Mouse (Mus musculus) gonadal fat pad, adult 2 months (tissue): ENCODE results near the gene Gpr155. TPM values are rescaled to one million over a fixed set of nuclear protein-coding genes. Genes with fewer than 3 reads are reported as not detected.

Experiments used
- DNase-seq: peaks from one replicate; pipeline ENCODE4 v3.0.0-alpha.2; 2012; ENCODE audit warnings: low read depth
- polyA plus RNA-seq: library from polyadenylated mRNA; depleted of rRNA; stranded (reverse); fragments of >200 nt; gene quantifications from 2 replicates; pipeline ENCODE4 v1.2.3, GENCODE M21; 2012; rRNA removed

Gene Gpr155
- 25.8 and 33.2 TPM in 2 replicates for polyA plus RNA-seq

- DNase-seq = peak; percentile 59
These were observed at the start of gene Gpr155 for GRCm38 (mm10) chr2:73386356-73387046. Gene Gpr155 (minus strand): TSS chr2:73386572.

- no peak for DNase-seq
These were observed 49.5 kb upstream of the Gpr155 start for GRCm38 (mm10) chr2:73435847-73436246.

- DNase-seq = no peak
These were observed 45.6 kb upstream of the Gpr155 start for GRCm38 (mm10) chr2:73431959-73432396.

GRCm38 (mm10) chr2:73428803-73429468 lies 42.6 kb upstream of the Gpr155 start:
- DNase-seq = no peak

GRCm38 (mm10) chr2:73427293-73427692 lies 40.9 kb upstream of the Gpr155 start:
- DNase-seq = no peak

- DNase-seq = no peak
These were observed 39.5 kb upstream of the Gpr155 start for GRCm38 (mm10) chr2:73425822-73426221.

- no peak for DNase-seq
These were observed 33.4 kb upstream of the Gpr155 start for GRCm38 (mm10) chr2:73419730-73420129.

GRCm38 (mm10) chr2:73419285-73419684 lies 32.9 kb upstream of the Gpr155 start:
- DNase-seq = no peak

GRCm38 (mm10) chr2:73415892-73416291 lies 29.5 kb upstream of the Gpr155 start:
- DNase-seq = peak; percentile 28

- DNase-seq = no peak
These were observed 23.7 kb upstream of the Gpr155 start for GRCm38 (mm10) chr2:73410076-73410475.

GRCm38 (mm10) chr2:73407662-73408061 lies 21.3 kb upstream of the Gpr155 start:
- no peak for DNase-seq

GRCm38 (mm10) chr2:73406336-73406915 lies 20.1 kb upstream of the Gpr155 start:
- no peak for DNase-seq

GRCm38 (mm10) chr2:73404980-73405379 lies 18.6 kb upstream of the Gpr155 start:
- DNase-seq = no peak

- no peak for DNase-seq
These were observed 18.1 kb upstream of the Gpr155 start for GRCm38 (mm10) chr2:73404442-73404841.

- DNase-seq = no peak
These were observed 17.1 kb upstream of the Gpr155 start for GRCm38 (mm10) chr2:73403385-73404013.

GRCm38 (mm10) chr2:73401689-73402088 lies 15.3 kb upstream of the Gpr155 start:
- no peak for DNase-seq

GRCm38 (mm10) chr2:73397476-73397875 lies 11.1 kb upstream of the Gpr155 start:
- no peak for DNase-seq

GRCm38 (mm10) chr2:73396828-73397325 lies 10.5 kb upstream of the Gpr155 start:
- DNase-seq = peak; percentile 45

- DNase-seq = no peak
These were observed 9.1 kb upstream of the Gpr155 start for GRCm38 (mm10) chr2:73395516-73395915.

- DNase-seq = no peak
These were observed 8.1 kb upstream of the Gpr155 start for GRCm38 (mm10) chr2:73394476-73394875.

- DNase-seq = no peak
These were observed 6.4 kb upstream of the Gpr155 start for GRCm38 (mm10) chr2:73392772-73393171.

- no peak for DNase-seq
These were observed 3.6 kb upstream of the Gpr155 start for GRCm38 (mm10) chr2:73389951-73390350.
